Mouse (Mus musculus): ENCODE results near the gene Col11a2.
A peak's percentile ranks its signal among the peaks of the same experiment; 100 is the strongest.

Gene Col11a2

DNA sequence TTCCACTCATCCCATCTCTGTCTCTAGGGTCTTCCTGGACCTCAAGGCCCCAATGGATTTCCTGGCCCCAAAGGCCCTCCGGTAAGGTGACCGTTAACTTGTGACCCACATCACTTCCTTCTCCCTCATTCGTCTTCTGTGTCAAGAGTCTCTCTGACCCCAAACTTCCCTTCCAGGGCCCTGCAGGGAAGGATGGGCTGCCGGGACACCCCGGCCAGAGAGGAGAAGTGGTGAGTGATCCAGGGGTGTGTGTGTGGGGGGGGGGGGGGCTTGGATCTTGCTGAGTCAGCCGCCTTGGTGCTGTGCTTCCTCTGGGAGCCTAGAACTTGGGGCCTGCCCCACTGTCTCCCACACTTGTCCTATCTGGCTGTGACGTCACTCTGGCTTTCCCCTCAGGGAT lies 18.0 kb downstream of the Col11a2 start:
- DNase-seq (ENCODE audit: low read depth, low spot score): no peak

DNA sequence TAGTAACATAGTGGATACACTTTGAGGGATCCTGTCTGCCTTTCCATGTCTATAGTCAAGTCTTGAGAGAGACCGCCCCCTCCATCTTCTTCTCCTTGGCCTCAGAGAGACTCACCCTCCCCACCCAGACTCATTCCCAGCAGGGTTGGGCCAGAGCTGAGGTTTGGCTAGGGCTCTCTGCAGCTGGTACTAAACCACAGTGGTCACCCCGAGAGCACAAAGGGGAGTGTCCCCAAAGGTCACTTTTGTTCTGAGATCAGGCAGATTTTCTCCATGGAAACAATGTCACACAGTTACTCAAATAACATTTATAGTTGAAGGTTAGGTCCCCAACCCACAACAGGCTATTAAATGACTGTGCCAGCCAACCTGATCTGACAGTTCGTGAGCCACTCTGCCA lies 29.6 kb downstream of the Col11a2 start:
- no peak for DNase-seq (ENCODE audit: low read depth, low spot score)

DNA sequence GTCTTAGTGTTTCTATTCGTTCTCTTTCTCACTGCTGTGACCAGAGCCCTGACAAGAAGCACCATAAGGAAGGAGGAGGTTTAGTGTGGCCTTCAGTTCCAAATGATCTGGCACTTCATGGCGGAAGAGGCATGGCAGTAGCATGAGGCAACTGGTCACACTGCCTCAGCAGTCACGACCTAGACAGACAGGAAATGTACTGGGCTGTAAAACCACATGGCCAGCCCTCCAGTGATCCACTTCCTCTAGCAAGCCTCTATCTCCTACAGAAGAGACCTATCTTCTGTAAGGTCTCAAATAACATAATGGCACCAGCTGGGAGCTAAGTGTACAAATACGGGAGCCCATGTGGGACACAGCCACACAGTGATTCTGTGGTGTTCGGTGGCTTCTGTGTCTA lies 32.9 kb downstream of the Col11a2 start:
- no peak for DNase-seq (ENCODE audit: low read depth, low spot score)

GRCm38 (mm10) chr17:34075271-34075670 lies 36.0 kb downstream of the Col11a2 start:
- no peak for DNase-seq (ENCODE audit: low read depth, low spot score)

DNA sequence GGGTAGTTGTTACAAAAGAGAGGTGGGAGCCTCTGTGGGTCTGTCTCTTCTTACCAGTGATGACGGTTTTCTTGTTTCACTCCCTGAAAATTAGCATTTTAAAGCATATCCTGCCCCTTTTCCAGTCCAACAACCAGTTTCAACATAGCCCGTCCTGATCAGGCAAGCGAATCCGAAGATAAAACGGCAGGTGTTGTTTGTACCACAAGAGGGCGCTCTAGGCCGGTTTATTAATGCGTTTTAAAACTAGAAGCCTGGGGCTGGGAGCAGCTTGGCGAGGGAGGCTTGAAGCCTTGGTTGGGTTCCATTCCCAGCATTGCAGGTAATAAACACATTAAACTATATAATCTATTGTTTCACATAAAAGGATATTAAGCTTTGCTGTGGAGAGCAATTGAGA lies 38.3 kb downstream of the Col11a2 start:
- peak; percentile 56 for DNase-seq (ENCODE audit: low read depth, low spot score)

GRCm38 (mm10) chr17:34078148-34078547 lies 38.9 kb downstream of the Col11a2 start:
- no peak for DNase-seq (ENCODE audit: low read depth, low spot score)

DNA sequence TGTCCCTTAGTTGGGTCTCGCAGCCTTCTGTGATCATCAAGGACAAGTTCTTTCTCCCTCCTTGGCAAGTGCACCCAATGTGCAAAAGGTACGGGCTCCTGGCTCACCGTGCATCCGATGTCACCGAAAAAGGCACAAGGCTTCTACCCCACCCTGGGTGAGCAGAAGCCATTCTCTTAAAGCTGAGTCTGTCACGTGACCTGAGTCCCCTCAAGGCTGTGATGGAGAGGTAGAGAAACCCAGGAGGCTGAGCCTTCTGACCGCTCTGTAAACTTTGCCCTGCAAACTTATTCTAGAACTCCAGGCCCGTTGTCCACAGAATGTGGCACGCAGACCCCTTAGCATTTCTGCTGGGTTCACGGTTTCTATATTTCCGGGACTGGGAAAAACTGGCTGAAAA lies 39.8 kb downstream of the Col11a2 start:
- no peak for DNase-seq (ENCODE audit: low read depth, low spot score)

DNA sequence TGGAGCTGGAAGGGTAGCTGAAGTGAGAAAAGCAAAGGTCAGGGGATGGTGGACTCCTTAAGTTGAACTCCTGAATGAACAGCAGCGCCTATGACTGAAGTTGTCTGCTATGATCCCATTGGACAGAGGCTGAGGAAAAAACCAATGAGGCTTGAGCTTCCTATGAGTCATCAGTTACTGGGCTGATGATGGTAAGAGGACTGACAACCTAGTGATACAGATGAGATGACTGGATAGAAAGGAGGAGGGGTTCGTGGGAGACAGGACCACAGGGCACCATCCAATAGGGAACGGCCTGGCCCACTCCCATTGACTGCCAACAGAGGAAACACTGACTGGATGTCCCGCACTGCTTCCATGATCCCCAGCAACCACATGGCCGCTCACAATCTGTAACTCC lies 40.4 kb downstream of the Col11a2 start:
- DNase-seq (ENCODE audit: low read depth, low spot score): peak; percentile 67

DNA sequence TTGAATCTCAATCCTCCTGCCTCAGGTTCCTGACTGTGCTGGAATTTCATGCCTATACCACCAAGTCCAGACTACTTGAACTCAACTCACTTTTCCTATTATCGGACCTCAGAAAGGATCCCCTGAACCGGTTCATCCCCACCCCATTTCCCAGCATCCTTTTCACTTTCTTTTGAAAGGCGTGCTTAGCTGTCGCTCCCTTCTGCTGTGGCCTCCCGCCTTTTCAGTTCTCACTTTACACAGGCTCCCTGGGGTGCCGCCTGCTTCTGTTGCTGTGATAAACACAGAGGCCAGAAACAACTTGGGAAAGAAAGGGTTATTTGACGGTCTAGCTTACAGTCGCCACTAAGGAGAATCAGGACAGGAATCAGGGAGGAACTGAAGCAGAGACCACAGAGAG lies 43.9 kb downstream of the Col11a2 start:
- DNase-seq (ENCODE audit: low read depth, low spot score): no peak

- DNase-seq (ENCODE audit: low read depth, low spot score): no peak
Measured at GRCm38 (mm10) chr17:34087386-34087785, 48.1 kb downstream of the Col11a2 start.

DNA sequence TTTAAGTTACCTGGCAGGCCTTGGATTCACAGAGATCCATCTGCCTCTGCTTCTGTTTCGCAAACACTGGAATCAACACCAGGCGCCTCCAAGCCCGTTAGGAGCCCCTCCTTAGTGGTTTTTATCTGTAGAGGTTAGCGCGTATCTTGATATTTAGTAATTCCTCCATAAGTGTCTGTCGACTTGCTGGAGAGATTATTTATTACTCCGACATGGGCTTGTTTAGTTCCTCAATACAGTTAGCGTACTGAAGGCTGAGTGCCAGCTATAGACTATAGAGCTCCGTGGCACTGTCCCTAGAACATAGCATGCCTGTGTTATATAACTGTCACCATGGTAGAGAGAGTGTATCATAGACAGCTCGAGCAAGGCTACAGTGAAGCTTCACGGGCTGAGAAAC lies 48.9 kb downstream of the Col11a2 start:
- no peak for DNase-seq (ENCODE audit: low read depth, low spot score)

GRCm38 (mm10) chr17:34090923-34091322 lies 51.7 kb downstream of the Col11a2 start:
- peak; percentile 57 for DNase-seq (ENCODE audit: low read depth, low spot score)

DNA sequence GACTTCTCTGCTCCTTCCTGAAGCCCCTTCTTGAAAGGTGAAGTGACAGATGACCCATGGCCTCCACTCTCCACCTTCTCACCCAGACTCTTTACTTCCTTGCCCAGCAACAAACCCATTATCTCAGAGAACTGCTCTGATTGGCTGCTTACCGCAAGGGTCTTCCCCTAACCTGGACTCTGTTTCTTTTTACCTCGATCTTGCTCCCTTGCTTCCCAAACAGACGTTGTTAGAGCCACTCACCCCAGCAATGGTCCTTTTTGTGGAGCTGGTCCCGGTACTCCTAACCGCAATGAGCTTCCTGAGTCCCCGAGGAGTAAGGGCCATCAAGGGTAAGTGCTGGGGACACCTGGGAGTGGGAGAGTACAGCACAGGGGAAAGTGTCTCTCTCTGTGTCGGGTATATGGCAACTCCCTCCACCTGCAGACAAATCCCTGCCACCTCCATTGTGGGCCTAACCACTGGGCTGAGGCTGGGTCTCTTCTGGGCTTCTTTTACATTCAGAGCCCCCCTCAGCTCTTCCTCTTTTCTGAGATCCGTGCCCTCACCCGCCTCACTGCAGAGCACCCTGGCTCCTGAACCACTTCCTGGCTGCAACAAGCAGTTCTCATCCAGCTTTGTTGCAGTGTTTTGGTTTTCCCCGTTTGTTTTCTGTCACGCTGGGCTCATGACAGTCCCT lies 53.1 kb downstream of the Col11a2 start, which contains the start of gene H2-Oa:
Gene H2-Oa (plus strand): TSS at position 144 of the 679 bp plus-strand sequence.
- DNase-seq (ENCODE audit: low read depth, low spot score): no peak

DNA sequence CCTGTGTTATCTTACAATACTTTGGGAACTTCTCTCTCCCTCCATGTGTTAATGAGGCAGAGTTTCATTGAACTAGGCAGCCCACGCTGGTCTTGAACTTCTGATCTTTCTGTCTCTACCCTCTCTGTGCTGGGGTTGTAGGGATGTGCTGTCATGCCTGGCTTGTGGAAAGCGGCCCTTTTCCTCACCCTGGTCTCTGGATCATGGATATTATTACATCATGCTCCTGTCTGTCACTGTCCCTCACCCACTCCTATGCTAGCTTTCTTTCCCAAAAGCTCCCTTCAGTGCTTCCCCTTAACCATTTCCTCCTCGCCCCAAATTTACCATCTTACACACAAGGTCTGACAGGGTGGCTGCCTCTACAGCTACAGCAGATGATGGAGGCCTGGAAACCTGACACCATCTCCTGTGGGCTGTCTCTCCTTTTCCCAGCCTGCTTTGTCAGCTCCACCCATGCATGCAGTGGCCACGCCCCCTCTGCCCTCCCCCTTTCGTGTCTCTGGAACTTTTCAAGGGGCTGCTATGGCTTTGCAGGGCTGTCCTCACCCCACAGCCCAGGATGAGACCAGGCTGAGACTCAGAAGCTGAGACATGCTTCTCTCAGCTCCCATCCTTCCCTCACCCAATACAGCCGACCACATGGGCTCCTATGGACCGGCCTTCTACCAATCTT lies 54.1 kb downstream of the Col11a2 start:
- no peak for DNase-seq (ENCODE audit: low read depth, low spot score)

- DNase-seq (ENCODE audit: low read depth, low spot score): no peak
Measured at GRCm38 (mm10) chr17:34094283-34095035, 55.2 kb downstream of the Col11a2 start.

DNA sequence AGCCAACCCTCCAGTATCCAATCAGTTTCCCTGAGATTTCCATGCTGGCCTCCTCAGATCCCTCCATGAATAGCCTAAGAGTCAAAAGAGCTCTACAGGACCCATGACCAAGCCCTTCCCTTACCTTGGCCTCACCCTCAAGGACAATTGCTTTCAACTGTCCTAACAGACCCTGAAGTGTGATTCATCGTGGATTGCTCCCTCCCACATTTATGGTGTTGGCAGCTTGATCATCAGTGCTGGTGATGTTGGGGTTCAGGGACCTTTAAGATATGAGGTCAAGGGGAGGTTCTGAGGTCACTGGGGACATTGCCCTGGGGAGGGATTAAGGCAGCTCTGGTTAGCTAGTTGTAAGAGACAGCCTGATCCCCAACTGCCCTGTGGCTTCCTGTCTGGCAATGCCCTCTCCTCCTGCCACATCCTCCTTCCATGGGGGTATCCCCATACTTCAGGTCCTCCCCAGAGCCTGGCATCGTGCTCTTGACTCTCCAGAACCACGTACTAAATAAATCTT lies 57.3 kb downstream of the Col11a2 start:
- no peak for DNase-seq (ENCODE audit: low read depth, low spot score)

- DNase-seq (ENCODE audit: low read depth, low spot score): no peak
Measured at GRCm38 (mm10) chr17:34097272-34097671, 58.0 kb downstream of the Col11a2 start.

DNA sequence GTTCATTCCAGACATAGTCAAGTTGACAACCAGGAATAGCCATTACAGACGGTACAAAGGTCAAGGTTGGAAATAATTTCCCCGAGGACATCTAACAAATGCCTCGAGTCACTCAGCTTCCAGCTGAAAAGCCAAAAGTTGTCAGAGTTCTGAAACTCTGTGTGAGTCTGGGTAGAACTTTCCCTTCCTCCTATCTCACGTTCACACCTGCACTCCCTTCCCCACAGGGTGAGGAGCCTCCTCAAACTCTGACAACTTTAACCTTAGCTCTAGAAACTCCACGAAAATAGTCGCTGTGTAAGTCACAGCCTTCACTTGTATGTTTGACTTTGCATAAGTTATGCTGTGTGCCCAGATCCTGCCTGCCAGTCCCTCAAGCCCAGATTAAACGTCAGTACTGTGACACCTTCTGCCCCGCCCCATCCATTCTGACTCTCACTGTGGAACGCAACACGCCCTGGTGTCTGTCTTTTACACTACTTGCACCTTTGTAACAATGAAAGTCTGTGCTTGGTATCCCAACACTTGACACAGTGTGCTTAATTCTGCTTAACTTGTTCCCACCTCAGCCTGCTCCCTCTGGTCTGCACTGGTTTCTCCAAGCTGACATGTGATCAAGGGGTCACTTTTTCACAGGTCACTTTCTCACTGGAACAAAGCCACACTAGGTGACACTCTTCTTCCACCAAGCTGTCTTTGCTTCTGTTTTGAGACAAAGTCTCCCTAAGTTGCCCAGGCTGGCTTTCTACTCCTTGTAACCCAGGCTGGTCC lies 59.7 kb downstream of the Col11a2 start:
- no peak for DNase-seq (ENCODE audit: low read depth, low spot score)

DNA sequence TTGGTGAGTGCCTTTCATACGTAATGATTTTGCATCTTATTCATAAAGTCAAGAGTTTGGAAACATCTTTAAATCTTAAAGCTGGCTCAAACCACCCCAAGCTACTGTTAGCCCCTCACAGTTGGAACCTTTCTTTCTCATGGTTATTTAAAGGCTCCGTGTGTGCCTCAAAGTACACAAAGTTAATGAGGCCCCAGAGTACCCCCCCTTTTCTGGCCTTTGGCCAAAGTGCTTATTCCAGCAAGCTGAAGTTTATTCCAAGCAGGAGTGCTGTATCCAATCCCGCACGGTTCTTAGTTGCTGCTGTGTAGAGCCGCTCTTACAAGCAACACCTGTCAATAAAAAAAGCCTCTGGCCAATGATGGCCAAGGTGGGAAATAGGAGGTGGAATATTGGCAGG lies 60.3 kb downstream of the Col11a2 start:
- DNase-seq (ENCODE audit: low read depth, low spot score): no peak

GRCm38 (mm10) chr17:34101185-34101584 lies 61.9 kb downstream of the Col11a2 start:
- no peak for DNase-seq (ENCODE audit: low read depth, low spot score)

- DNase-seq (ENCODE audit: low read depth, low spot score): peak; percentile 72
Measured at GRCm38 (mm10) chr17:34101604-34102032, 62.4 kb downstream of the Col11a2 start.

DNA sequence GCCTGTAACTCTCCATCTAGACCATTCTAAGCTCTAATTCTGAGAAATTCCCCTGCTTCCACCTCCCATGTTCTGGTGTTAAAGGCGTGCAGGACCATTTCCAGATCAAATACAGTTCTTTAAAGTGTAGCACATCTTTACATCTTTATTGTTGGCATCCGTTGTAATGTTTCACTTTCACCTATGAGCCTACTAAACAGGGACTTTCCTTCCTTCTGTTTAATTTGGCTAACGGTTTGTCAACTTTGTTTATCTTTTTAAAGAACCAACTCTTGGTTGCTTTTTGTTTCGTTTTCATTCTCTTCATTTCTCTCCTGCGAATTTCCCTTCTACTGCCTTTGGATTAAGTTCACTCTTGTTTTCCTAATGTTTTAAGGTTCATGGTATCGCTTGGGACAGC lies 63.6 kb downstream of the Col11a2 start:
- DNase-seq (ENCODE audit: low read depth, low spot score): no peak

Measured in WW6 (cell line).